Mouse (Mus musculus) lung, postnatal 0 days (tissue): ENCODE results near the gene Maged1. TPM values are rescaled to one million over a fixed set of nuclear protein-coding genes. Genes with fewer than 3 reads are reported as not detected.

ENCODE experiments used
- ATAC-seq: fragments of 200-750 bp; cut with Nextera tagmentation; 2 replicates; pipeline ENCODE4 v1.8.0; 2017; ENCODE audit warnings: moderate library complexity
- DNase-seq: peaks from one replicate; pipeline ENCODE4 v3.0.0-alpha.2; 2016; ENCODE audit warnings: low spot score
- H3K27ac ChIP-seq: fragments of 300-500 bp; sonication (generic); 2 replicates; pipeline ENCODE4 v1.5.1; 2014; ENCODE audit warnings: antibody characterized with exemption, mild to moderate bottlenecking, low read length, mixed read lengths
- H3K27me3 ChIP-seq: fragments of 300-500 bp; sonication (generic); replicated peaks from 2 replicates; pipeline ENCODE4 v1.6.1; 2014; ENCODE audit warnings: low read length, mixed read lengths; ENCODE audit not compliant: insufficient read depth
- H3K36me3 ChIP-seq: fragments of 300-500 bp; sonication (generic); 2 replicates; pipeline ENCODE4 v1.6.1; 2014; ENCODE audit warnings: low read length, mixed read lengths; ENCODE audit not compliant: insufficient read depth
- H3K4me1 ChIP-seq: fragments of 300-500 bp; sonication (generic); 2 replicates; pipeline ENCODE4 v1.6.1; 2014; ENCODE audit warnings: antibody characterized with exemption, low read depth, low read length, mixed read lengths; ENCODE audit not compliant: insufficient read depth
- H3K4me2 ChIP-seq: fragments of 300-500 bp; sonication (generic); replicated peaks from 2 replicates; pipeline ENCODE4 v1.6.1; 2014; ENCODE audit warnings: low read depth, mild to moderate bottlenecking, low read length, moderate library complexity, mixed read lengths
- H3K4me3 ChIP-seq: fragments of 300-500 bp; sonication (generic); 2 replicates; pipeline ENCODE4 v1.5.1; 2014; ENCODE audit warnings: low read depth, low read length
- H3K9ac ChIP-seq: fragments of 300-500 bp; sonication (generic); replicated peaks from 2 replicates; pipeline ENCODE4 v1.6.1; 2014; ENCODE audit warnings: low read depth, mild to moderate bottlenecking
- H3K9me3 ChIP-seq: fragments of 300-500 bp; sonication (generic); 2 replicates; pipeline ENCODE4 v1.6.1; 2016; ENCODE audit warnings: low read length, mixed read lengths
- CTCF ChIP-seq: IDR thresholded peaks from 2 replicates; pipeline ENCODE4 v1.5.1; 2016; ENCODE audit warnings: antibody characterized with exemption, mild to moderate bottlenecking
- EP300 ChIP-seq: IDR thresholded peaks from 2 replicates; pipeline ENCODE4 v1.6.1; 2016; ENCODE audit warnings: antibody characterized with exemption, mild to moderate bottlenecking, control low read depth
- WGBS: fragments of 180-500 bp; shearing (Covaris S2); extraction: QIAGEN DNeasy Blood & Tissue Kit; methylation state at CpG from one replicate; pipeline ENCODE4 v1.1.7; 2014; 5-methylcytosine and 5-hydroxymethylcytosine counted together
- polyA plus RNA-seq: library from polyadenylated mRNA; unstranded; fragments of >200 nt; fragmentation: Nextera tagmentation; extraction: Ambion mirVana; gene quantifications from 2 replicates; pipeline ENCODE4 v1.2.1, GENCODE M21; 2015

The Maged1 gene
- polyA plus RNA-seq: 211 and 222 TPM in 2 replicates

- peak within 1 kb of the TSS; percentile 54 for H3K4me3 ChIP-seq
- H3K9me3 ChIP-seq: no peaks in the 10 kb centered on the region
- peak; percentile 96 for DNase-seq
- peak; percentile 92 for ATAC-seq
- H3K36me3 ChIP-seq: no peaks in the 10 kb centered on the region
- H3K27ac ChIP-seq: peak within 1 kb of the TSS; percentile 82
- H3K4me2 ChIP-seq: peak within 1 kb of the TSS; percentile 55
- H3K4me1 ChIP-seq: no peaks in the 10 kb centered on the region
- TF ChIP-seq CTCF (no peak), EP300 (no peak)
- H3K9ac ChIP-seq: peak within 1 kb of the TSS; percentile 54
- no peaks in the 10 kb centered on the region for H3K27me3 ChIP-seq
- 7% methylated on average over 23 of the region's 32 CpGs for WGBS
Measured at GRCm38 (mm10) chrX:94541918-94542355, at the start of gene Maged1. TSS of gene Maged1 (minus strand) at chrX:94542143.

DNA sequence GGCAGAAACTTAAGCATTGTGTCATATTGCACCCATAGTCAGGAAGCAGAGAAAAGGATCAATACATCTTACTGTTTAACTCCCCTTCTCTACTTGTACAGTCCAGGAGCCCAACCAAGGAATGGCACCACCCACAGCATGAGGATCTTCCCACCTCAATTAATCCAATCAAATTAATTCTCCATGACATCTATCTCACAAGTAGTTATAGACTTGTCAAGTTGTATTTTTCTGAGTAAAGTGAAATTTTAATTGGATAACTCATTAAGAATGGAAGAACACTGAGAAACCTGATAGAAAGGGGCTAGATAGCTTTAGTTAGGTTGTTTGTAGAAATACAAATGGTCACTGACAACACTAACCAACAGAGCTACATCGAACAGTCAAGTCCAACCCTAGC is 38.3 kb upstream of the Maged1 start:
- DNase-seq: no peak
- Histone ChIP-seq H3K9me3 (no peaks in the 10 kb centered on the region), H3K36me3 (no peaks in the 10 kb centered on the region), H3K4me2 (no peak overlapping the region), H3K27ac (no peak overlapping the region), H3K4me3 (no peak overlapping the region), H3K9ac (no peak overlapping the region), H3K4me1 (no peaks in the 10 kb centered on the region), H3K27me3 (no peaks in the 10 kb centered on the region)
- no peak for TF ChIP-seq CTCF
- no peak for TF ChIP-seq EP300
- 82% methylated on average over 1 of the region's 1 CpGs for WGBS
- ATAC-seq: no peak

- TF ChIP-seq CTCF (peak; percentile 16; the same call in 1 of the 2 replicates), EP300 (no peak)
- no peak for DNase-seq
- H3K9ac ChIP-seq: no peak overlapping the region
- H3K4me3 ChIP-seq: no peak overlapping the region
- H3K4me2 ChIP-seq: no peak overlapping the region
- H3K4me1 ChIP-seq: no peaks in the 10 kb centered on the region
- WGBS: 52% methylated on average over 2 of the region's 2 CpGs
- no peak overlapping the region for H3K27ac ChIP-seq
- ATAC-seq: no peak
- H3K27me3 ChIP-seq: no peaks in the 10 kb centered on the region
- H3K9me3 ChIP-seq: no peaks in the 10 kb centered on the region
- H3K36me3 ChIP-seq: no peaks in the 10 kb centered on the region
Measured at GRCm38 (mm10) chrX:94564694-94565093, 22.8 kb upstream of the Maged1 start.

GRCm38 (mm10) chrX:94562392-94562791 is 20.4 kb upstream of the Maged1 start:
- Histone ChIP-seq H3K9ac (no peak overlapping the region), H3K4me1 (no peaks in the 10 kb centered on the region), H3K4me3 (no peak overlapping the region), H3K27ac (no peak overlapping the region), H3K9me3 (no peaks in the 10 kb centered on the region), H3K27me3 (no peaks in the 10 kb centered on the region), H3K4me2 (no peak overlapping the region), H3K36me3 (no peaks in the 10 kb centered on the region)
- no peak for TF ChIP-seq EP300
- TF ChIP-seq CTCF: no peak
- ATAC-seq: no peak
- no peak for DNase-seq
- WGBS: 21% methylated on average over 5 of the region's 5 CpGs

DNA sequence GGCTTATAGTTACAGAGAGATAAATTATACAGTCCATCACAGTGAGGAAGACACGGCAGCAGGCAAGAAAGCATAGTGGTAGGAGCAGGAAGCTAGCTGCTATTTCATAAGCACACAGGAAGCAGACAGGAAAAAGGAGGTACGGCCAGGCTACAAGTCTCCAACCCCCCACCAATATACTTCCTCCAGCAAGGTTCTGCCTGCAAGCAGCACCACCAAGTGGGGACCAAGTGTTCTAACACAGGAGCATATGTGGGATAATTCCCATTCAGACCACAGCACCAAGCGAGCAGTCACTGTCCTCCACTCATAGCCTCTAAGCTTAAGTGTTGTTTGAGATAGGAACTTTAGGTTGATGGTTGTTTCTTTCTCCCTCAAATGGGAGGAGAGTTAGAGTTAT is 6.3 kb upstream of the Maged1 start:
- Histone ChIP-seq H3K9me3 (no peaks in the 10 kb centered on the region), H3K4me3 (no peak overlapping the region), H3K4me1 (no peaks in the 10 kb centered on the region), H3K9ac (no peak overlapping the region), H3K27me3 (no peaks in the 10 kb centered on the region), H3K36me3 (no peaks in the 10 kb centered on the region), H3K27ac (no peak overlapping the region), H3K4me2 (no peak overlapping the region)
- WGBS: 30% methylated on average over 3 of the region's 3 CpGs
- ATAC-seq (no peak), DNase-seq (peak; percentile 26)
- TF ChIP-seq EP300 (no peak), CTCF (peak; percentile 45)

DNA sequence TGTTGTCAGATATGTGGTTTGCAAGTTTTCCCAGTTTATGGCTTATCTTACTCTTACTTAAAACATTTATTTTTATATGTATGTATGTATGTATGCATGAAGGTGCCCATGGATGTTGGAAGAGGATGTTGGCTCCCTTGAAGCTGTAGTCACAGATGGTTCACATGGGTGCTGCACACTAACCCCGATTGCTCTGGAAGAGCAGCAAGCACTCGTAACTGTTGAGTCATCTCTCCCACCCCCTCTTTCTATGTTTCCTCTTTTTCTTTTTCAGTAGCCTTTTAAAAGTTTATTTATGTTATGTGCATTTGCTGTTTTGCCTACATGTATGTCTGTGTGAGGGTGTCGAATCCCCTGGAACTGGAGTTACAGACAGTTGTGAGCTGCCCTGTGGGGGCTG is 4.0 kb upstream of the Maged1 start:
- ATAC-seq: no peak
- TF ChIP-seq CTCF: no peak
- TF ChIP-seq EP300: no peak
- no peak overlapping the region for H3K9ac ChIP-seq
- no peak overlapping the region for H3K4me2 ChIP-seq
- H3K4me1 ChIP-seq: no peaks in the 10 kb centered on the region
- no peaks in the 10 kb centered on the region for H3K27me3 ChIP-seq
- H3K9me3 ChIP-seq: no peaks in the 10 kb centered on the region
- no peaks in the 10 kb centered on the region for H3K36me3 ChIP-seq
- no peak overlapping the region for H3K27ac ChIP-seq
- H3K4me3 ChIP-seq: no peak overlapping the region
- no peak for DNase-seq
- WGBS: 75% methylated on average over 3 of the region's 3 CpGs

DNA sequence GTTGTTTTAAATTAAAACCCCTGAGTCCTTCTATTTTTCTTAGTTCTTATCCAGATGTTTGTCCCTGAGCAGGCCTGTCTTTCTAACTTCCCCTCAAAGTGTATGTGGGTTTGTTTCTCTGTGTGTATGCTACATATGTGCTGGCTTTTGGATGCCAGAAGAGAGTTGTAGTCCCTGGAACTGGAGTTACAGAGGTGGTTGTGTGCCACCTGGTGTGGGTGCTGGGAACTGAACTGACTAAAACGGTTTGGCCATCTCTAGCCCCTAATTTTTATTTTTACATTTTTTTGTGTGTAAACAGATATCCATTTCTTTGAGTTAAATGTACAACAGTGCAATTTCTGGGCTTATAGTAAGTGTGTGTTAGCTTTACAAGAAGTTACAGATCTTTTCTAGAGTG is 3.0 kb upstream of the Maged1 start:
- Histone ChIP-seq H3K9ac (no peak overlapping the region), H3K4me3 (no peak overlapping the region), H3K27ac (no peak overlapping the region), H3K9me3 (no peaks in the 10 kb centered on the region), H3K4me2 (no peak overlapping the region), H3K27me3 (no peaks in the 10 kb centered on the region), H3K36me3 (no peaks in the 10 kb centered on the region), H3K4me1 (no peaks in the 10 kb centered on the region)
- ATAC-seq (no peak), DNase-seq (peak; percentile 45)
- 10% methylated on average over 1 of the region's 1 CpGs for WGBS
- TF ChIP-seq EP300 (no peak), CTCF (peak; percentile 64)
